Mouse (Mus musculus) kidney, adult 8-10 months (tissue): Measurements from ENCODE around the gene Cib1.

ENCODE experiments used
- DNase-seq, 2 experiments: peaks; one replicate each; pipeline ENCODE4 v3.0.0; 2022

The Cib1 gene

DNA sequence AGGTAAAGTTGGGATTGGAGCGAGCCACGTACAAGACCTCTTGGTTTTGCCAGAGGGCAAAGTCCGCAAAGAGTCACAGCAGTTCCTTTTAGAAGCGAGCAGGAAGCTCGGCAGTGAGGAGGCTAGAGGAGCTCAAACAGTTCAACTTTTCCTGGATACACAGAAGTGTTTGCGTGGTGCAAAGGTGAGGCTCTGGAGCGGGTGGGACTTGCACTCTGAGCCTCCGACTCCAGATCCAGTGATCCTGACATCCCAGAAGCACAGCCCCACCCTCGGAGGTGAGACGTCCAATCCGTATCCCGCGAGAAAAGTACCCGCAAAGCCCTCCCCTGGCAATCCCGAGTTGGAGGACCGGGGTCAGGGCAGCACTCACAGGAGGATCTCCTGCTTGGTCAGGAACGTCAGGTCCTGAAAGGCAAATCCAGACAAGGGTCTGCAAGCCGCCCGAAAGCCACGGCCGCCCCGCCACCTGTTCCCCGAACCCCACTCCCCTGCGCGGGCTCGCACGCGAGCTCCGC lies 583 bp downstream of the Cib1 start:
- peak; percentile 80 to 82 for DNase-seq

DNA sequence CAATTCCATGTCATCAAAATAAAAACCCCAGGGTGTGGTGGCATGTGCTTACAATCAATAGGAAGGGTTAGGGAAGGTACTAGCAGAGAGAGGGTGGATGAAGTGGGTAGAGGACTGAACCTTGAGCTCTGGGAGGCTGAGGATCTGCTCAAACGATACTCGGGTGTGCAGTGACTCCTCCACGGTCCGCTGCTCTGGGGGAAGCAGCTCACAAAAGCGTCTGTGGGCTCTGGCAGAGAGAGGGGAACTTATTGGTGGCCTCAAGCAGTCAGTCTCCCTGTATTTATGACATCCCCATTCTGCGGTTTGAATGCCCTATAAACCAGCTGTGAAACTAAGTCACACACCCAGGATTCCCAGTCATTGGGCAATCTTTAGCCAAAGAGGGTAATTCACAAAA lies 2.4 kb downstream of the Cib1 start:
- peak in 1 of 2 experiments; percentile 38 for DNase-seq

DNA sequence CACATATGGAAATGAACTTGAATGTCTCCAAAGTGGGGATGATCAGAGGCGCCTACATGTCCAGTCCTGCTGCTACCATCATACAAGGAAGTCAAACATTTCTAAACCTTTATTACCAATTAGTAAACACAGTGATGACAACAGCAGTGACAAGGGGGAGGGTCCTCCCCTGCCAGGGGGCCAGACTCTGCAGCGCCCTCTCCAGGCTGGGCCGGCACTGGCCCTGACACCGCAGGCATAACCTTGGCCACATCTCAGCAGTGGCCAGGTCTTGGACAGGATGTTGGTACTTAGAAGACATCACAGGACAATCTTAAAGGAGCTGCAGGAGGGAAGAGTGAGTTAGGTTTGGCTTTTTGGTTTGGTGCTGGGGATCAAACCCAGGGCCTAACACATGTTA lies 5.5 kb downstream of the Cib1 start:
- DNase-seq = no peak

DNA sequence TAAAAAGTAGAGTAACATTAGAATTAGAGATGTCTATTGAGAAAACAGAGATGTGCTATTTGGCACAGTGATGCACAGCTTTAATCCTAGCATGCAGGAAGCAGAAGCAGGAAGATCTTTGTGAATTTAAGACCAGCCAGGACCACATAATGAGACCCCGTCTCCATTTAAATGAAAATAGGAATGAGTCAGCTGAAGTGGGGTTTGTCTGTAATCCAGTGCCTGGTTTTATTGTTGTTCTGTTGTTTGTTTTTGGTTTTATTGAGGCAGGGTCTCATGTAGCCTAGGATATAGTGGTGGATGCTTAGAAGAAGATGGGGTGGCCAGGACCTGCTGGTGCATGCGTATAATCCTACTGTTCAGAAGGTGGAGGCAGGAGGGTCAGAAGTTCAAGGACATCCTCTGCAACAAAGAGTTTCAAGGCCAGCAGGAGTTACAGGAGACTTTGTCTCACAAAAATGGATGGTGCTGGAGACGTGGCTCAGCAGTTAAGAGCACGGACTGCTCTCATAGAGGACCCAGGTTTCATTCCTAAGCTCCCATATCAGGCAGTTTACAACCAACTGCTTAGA lies 11.3 kb downstream of the Cib1 start:
- DNase-seq = no peak

DNA sequence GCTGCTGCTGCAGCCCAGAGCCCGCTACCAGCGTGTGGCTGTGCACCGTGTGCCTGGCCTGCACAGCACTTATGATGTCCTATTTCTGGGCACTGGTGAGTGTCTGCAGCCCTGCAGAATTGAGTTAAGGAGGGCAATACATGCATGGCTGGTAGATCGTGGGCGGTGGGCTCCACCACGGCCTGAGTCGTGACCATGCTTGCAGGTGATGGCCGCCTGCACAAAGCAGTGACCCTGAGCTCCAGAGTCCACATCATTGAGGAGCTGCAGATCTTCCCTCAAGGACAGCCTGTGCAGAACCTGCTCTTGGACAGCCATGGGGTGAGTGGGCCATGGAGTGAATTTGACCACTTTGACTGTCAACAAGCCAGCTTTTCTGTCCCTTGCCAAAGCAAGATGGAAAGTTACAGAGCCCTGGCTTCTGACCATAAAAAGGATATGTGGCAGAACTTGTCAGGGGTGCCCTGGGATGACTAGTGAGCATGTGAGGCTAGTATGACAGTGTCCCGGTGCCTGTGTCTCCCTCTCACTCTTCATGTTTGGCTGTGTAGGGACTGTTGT lies 12.3 kb downstream of the Cib1 start:
- DNase-seq = no peak

DNA sequence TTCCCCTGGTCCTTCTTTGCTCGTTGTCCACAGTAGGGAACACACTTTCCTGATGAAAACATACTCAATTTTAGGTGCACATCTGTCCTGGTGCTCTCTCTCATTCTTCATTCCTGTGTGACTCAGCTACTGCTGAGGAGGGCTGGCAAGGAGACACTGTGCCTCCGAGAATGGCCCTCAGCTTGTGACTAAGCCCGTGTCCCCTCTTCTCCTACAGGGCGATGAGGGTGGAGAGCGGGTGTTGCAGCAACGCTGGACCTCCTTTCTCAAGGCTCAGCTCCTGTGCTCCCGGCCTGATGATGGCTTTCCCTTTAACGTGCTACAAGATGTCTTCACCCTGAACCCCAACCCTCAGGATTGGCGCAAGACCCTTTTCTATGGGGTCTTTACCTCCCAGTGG lies 13.9 kb downstream of the Cib1 start:
- DNase-seq = no peak

DNA sequence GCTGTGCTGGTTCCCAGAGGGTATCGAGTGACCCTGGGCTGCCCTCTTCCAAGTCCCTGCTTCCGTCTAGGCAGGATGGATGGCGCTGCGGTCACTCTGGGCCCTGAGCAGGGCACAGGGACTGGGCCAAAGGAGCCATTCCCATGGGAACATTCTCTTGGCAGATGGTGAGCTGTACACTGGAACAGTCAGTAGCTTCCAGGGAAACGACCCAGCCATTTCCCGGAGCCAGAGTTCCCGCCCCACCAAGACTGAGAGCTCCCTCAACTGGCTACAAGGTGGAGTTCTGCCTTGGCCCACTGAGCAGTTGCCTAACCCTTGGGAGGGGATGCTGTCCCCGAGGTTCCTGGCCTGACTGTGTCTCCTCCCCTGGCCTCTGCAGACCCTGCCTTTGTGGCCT lies 16.0 kb downstream of the Cib1 start:
- DNase-seq = peak in 1 of 2 experiments; percentile 50

DNA sequence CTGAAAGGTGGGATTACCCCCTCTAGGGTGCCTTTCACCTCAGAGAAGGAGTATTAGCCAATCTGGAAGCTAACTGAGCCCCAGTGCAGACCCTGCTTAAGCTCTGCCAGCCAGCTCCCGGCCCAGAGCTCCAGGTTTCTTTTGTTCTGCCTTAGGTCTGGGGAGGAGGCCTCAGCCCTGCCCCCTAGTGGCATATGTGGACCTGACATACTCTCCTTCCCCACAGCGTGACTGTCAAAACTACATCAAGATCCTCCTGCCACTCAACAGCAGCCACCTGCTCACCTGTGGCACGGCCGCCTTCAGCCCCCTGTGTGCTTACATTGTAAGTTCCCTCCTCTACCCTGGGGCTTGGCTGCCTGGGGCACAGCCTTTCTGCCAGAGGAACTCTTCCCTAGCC lies 17.2 kb downstream of the Cib1 start:
- DNase-seq = peak; percentile 55 to 82

DNA sequence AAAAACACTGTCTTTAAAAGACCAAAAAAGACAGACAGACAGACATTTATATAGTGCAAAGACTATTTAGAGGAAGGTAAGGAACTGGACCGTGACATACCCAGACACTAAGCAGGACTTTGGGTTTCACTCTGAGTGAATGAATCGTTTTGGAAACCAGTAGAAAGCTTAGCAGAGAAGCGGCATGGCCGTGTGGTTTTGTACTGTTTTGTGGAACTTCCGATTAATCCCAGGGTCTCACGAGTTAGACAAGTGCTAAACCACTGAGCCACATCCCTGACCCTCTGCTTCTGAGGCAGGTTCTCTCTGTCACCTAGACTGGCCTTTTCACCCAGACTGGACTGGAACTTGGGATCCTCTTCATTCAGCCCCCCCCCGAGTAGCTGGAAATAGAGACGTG lies 18.2 kb downstream of the Cib1 start:
- no peak for DNase-seq

DNA sequence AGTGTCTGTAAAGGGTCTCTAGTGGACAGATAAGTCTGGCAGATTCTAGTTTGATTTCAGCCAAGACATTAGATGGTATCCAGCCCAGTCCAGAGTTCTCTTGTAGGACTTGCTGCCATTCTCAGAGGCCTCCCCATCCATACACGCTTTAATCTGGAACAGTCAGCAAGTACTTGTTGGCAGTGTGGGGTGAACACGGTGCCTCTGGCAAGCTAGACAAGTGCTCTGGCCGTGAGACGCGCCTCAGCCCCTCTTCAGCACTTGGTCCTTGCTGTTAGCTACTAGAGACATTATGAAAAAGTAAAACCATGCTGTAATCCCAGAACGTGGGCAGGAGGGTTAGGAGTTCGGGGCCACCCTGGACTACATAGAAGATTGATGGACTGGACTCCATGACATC lies 19.0 kb downstream of the Cib1 start:
- DNase-seq = no peak

DNA sequence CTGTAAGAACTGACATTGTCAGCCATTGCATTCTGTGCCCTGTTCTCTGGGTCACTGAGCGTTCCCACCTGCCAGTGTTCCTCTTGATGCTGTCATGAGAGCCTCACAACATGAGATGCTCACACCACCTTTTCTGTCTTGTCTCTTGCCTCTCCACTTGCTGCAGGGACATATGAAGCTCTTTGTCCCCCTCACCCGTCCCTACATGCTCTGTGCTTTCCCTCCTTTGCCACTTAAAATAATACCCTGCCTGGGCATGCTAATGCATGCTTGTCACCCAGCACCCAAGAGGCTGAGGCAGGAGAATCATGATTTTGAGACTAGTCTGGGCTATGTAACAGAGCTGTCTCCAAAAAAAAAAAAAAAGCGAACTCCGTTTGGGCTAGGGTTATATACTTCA lies 21.6 kb downstream of the Cib1 start:
- DNase-seq = no peak

DNA sequence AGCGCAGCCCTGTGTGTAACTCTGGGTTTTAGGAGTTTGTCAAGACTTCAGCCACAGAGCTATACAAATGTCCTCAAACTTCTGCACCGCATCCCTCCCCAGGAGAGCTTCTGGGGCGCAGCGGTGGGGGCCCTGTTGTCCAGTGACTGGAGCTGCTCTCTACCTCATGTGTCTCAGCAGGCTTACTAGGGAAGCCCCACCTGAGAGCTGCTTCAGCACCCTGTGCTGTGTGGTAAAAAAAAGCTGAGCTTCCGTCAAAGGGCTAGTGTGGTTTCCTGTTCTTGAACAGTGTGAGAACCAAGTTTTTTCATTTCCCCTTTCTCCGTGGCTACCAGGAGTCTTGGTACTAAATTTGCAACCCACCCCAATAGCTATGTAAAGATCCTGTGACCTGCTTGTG lies 22.9 kb downstream of the Cib1 start:
- no peak for DNase-seq

DNA sequence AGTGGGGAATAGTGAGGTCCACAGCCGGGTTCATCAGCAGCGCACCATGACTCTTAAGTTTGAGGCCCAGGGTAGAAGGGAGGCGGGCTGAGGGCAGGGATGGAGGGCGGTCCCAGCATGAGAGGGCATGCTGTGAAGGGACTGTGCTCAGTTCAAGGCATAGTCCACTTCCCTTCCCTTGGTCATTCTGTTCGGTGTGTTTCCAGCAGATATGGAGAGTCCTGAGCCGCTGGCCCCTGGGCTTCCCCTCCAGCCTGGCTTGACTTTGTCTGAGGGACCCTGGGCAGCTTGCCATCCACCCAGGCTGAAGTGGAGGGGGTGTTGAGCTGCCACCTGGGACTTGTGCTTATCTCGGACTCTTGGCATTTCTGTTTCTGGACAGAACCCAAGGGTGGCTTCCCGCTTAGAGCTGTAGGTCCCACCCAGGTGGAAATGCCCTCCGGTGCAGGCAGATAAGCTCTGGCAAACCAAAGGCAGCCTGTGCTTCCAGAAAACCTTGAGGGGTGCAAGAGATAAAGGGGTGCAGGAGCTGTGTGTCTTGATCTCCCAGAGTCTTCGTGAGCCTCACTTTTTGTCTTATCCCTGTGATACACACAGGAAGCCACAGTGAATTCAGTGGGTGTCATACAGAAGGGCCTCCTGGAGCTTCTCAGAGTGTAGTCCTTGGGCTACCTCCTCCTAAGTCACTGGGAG lies 23.7 kb downstream of the Cib1 start:
- peak in 1 of 2 experiments; percentile 44 for DNase-seq

DNA sequence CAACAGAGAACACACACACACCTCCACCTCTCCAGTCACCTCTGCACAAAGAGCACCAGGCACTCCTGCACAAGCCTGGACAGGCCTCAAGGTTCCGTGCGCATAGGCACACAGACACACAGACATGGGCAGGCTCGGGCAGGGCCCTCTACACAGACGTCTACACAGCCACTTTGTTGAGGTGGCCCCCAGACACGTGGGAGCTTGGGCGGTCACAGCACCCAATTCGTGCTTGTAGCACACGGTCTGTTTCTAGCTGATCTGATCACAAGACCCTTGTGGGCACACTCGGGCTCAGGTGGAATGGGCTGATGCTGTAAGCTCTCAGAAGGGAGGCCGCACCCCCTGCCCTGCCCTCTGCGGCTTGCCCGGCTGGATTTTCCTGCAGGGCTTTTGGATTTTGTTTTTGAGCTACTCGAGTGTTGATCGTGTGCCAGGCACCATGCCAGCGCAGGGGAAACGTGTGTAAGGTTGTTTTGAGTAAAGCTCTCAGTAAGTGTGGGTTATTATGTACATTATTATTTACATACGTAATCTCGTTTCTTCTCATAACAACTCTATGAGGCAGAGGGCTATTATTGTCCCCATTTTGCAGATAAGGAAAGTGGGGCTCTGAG lies 24.5 kb downstream of the Cib1 start:
- DNase-seq = peak in 1 of 2 experiments; percentile 51

DNA sequence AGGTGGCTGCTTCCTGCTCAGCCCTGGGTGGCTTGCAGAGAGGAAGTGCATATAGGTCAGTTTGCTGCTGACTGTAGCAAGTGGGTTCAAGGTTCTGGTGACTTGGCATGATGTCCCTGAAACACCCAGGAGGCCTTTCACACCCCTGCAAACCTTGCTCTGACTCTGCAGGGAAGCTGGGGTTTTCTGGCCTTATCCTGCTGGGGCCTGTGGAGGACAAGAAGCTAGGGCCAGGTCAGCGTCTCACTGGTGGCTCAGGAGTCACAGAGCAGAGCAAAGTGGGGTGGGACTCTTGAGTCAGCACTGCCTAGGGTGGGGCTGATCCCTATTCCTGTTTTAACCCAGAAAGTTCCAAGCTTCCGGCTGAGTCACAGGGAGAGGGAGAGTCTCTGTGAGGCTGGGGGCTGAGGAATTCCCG lies 25.3 kb downstream of the Cib1 start:
- DNase-seq = peak; percentile 73 to 84

DNA sequence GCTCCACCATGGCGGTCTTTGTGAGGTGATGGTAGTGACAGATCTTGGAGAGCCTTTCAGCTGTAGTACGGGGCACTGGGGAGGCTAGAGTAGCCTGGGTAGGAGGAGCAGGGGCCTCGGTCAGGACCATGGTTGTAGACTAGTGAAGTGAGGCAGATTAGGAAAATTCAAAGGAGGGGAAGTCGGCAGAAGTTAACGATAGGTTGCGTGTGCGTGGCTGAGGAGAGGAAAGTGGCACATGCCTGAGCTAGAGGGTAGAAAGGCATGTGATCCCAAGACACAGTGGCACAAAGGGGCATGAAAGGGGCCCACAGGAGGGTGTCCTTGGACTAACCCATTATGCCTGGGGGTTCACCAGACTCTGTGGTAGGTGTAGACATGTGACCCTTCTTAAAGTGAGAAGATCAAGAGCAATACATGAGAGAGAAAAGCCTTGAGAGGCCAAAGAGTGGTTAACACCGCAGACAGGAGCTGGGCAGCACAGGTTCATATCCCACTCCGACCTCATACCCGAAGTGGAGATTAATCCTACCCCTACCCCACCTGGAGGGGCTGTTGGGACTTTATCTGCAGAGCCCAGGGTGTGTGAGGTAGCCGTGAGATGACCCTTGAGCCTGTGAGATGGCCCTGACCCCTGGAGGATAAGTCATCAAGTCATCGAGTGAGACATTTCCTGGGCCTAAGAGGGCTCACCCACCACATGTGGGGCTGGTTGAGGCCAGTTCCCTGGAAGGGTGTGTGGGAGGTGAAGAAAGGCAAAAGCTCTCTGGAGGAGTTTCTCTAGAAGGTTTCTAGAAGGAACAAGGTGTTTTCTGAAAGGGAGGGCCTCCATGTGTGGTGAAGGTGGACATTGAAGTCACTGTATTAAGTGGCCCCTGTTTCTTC lies 26.7 kb downstream of the Cib1 start:
- DNase-seq = no peak

DNA sequence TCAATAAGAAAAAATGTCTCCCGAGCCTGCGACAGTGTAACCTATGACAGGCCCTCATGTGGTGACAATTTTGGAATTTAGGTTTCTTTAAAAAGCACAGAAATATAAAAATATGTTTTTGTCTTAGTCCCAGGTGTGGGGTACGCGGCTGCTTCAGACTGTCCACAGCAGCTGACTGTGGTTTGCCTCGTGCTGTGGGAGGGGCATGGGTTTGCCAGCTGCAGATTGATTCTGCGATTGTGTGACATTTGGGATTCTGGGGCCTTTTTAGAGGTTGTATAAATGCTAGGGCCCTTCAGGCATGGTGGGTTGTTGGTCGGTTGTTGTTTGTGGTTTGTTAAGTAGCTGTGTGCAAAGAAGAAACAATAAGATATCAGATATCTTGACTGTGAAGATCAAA lies 27.7 kb downstream of the Cib1 start:
- DNase-seq = no peak

DNA sequence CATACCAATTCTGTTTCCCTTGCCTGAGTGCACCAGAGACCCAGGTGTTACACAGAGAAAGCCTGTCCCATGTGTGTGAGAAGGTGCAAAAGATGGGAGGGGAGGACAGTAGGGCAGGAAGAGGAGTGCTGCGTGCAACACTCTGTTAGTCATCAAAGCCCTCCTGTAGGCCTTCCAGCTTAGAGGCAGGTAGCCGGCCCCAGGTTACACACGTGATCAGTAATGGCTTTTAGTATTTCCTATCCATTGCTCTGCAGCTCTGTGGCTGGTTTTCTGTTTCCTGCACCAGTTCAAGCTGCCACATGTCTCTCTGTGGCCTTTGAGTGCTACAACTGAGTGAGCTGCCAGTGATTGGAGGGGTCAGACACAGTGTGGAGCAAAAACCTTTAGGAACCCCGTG lies 28.3 kb downstream of the Cib1 start:
- no peak for DNase-seq

DNA sequence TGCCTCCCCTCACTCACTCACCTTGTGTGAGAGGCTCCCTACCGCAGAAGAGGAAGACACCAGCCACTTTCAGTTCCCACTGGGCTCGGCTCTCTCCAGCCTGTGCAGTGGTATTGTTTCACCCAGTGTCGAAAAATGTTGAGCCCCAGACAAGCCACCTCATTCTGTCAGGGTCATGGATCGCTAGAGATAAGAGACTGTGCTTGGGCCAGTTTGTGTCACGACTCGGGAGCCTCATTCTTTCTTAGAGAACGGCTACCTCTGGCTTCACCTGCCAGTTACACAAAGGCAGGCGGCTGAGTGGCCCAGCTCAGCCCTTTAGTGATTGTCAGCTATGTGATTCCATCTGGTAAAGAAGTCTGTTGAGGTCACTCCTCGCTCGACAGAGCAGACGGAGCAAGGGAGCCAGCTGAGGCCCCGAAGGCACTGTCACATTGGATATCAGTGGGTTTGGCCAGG lies 28.9 kb downstream of the Cib1 start:
- DNase-seq = no peak

DNA sequence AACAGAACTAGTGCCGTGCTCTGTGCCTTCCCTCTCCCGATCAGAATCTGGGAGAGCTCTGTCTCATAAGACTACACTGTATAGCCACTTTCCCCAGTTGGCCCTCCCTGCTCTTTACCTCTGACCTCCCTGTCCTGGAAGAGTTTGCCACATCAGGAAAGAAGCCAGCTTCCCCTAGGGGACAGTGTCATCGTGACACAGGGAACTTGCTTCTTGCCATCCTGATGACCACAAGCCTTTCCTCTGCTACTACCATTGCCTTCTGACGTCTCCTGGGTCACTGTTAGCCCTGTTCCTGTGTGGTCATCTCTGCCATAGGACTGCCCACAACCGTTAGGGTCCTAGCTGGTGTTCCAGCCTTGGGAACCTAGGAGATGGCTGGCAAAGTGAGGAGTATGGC lies 29.7 kb downstream of the Cib1 start:
- no peak for DNase-seq

DNA sequence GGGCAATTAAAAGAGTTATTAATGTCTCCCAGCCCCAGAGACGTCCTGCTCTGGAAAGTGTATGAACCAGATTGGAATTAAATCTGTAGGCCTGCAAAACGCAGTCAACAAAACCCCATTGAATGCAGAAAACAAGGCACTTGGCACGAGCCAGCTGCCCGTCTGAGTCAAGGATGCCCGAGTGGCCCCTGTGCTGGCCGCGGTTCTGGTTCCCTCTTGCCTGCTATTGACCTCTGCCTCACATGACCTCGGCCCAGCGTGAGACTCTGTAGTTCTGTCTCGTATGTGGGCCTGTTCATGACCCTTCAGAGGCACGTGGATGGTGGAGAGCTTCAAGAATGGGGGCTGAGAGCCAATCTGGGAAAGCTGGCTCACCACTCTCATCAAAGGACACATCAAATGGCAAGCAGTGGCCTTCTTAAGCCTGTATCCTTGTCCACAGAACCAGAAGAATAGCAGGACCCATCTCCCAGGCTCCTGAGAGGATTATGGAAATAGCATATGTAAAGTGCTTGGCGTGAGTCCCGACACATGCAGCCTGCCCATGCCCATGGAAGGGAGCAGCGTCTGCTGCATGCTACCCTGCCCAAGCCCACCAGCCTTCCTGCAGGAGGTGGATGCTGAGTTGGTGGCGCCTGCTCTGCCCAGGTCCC lies 30.6 kb downstream of the Cib1 start:
- DNase-seq = peak in 1 of 2 experiments; percentile 52

DNA sequence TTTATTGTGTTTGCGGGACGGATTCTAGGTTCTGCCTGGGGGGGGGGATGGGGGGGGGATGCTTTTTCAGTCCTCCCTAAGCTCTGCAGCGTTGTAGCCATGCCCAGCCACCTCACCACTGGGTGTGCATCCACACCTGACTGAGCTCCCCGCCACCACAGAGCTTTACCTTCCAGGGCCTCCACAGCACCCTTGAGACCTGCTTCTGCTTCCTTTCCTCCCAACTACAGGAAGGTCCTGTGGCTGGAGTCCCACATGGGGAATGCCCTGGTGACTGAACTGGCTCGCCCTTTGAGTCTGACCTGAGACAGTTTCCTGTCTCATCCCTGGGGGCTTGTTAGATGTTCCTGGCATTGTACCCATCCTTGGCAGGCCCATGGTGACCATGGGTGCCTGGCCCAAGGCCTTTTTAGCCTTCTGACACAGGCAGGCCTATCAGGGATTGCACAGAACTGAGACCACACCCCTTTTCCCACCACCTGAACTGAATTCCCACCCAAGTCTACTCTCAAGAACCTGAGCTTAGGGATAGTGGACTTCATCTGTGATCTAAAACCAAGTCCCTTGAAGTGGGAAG lies 31.6 kb downstream of the Cib1 start:
- no peak for DNase-seq
